Mouse (Mus musculus): ENCODE measurements around the gene Zdhhc19.

DNA sequence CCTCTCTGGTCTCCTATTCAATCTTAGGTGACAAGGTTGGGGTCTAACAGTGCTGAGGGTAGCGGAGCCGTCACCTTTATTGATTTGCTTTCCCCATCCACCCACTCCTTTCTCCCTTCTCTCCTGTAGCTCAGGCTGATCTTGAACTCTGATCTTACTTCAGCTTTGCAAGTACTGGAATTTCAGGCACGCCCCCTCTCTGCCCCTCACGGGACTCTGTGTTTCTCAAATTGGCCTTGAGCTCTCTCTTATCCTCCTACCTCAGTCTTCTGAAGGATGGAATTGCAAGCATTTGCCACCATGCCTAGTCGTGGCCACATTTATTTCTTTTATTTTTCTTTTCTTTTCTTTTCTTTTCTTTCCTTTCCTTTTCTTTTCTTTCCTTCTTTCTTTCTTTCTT is 54.4 kb downstream of the Zdhhc19 start:
- no peak for TF ChIP-seq ZC3H11A (IDR thresholded peaks at IDR 0.05; ENCODE audit: borderline replicate concordance, low read depth, low read length)
- TF ChIP-seq HCFC1 (IDR thresholded peaks at IDR 0.05; ENCODE audit: borderline replicate concordance, insufficient read depth, low read length), result no peak
- TF ChIP-seq ZNF384 (IDR thresholded peaks at IDR 0.05; ENCODE audit: low read depth, low read length), result no peak
- no peak for TF ChIP-seq CHD2 (IDR thresholded peaks at IDR 0.05; ENCODE audit: low read depth, low read length)
- no peak for TF ChIP-seq MAFK (IDR thresholded peaks at IDR 0.05; ENCODE audit: insufficient read depth, low read depth, low read length)
